Mouse (Mus musculus) stomach, postnatal 0 days (tissue): ENCODE data around the gene Olfr110.

ENCODE experiments used
- CTCF ChIP-seq: IDR thresholded peaks from 2 replicates; pipeline ENCODE4 v1.5.1; 2016; ENCODE audit warnings: antibody characterized with exemption, low read depth, mild to moderate bottlenecking, moderate library complexity
- EP300 ChIP-seq: optimal IDR thresholded peaks from 2 replicates; pipeline ENCODE3; 2016; ENCODE audit warnings: antibody characterized with exemption

GRCm38 (mm10) chr17:37541454-37542119 lies 49.3 kb downstream of the Olfr110 start:
- no peak for TF ChIP-seq CTCF
- no peak for TF ChIP-seq EP300
